Mouse (Mus musculus) kidney, embryonic 15.5 days (tissue): ENCODE measurements around the gene Podn. TPM values are rescaled to one million over a fixed set of nuclear protein-coding genes. Genes with fewer than 3 reads are reported as not detected.
A peak's percentile ranks its signal among the peaks of the same experiment; 100 is the strongest.
"Not testable (repeated sequence)": the region's sequence is repeated elsewhere in the genome, so short reads cannot be mapped to it uniquely, and the experiment has no call there.

Experiments used
- ATAC-seq: fragments of 200-750 bp; cut with Nextera tagmentation; replicated peaks from 2 replicates; pipeline ENCODE4 v1.8.0; 2017; ENCODE audit warnings: moderate TSS enrichment; ENCODE audit not compliant: low FRiP score
- H3K27ac ChIP-seq: fragments of 300-500 bp; sonication (generic); 2 replicates; pipeline ENCODE4 v1.5.1; 2015; ENCODE audit warnings: mild to moderate bottlenecking, inconsistent platforms
- H3K27me3 ChIP-seq: fragments of 300-500 bp; sonication (generic); 2 replicates; pipeline ENCODE4 v1.6.1; 2015; ENCODE audit warnings: inconsistent platforms
- H3K36me3 ChIP-seq: fragments of 300-500 bp; sonication (generic); 2 replicates; pipeline ENCODE4 v1.6.1; 2015; ENCODE audit warnings: inconsistent platforms
- H3K4me1 ChIP-seq: fragments of 300-500 bp; sonication (generic); 2 replicates; pipeline ENCODE4 v1.6.1; 2015; ENCODE audit warnings: inconsistent platforms
- H3K4me2 ChIP-seq: fragments of 300-500 bp; sonication (generic); 2 replicates; pipeline ENCODE4 v1.6.1; 2015; ENCODE audit warnings: moderate library complexity, mild to moderate bottlenecking, inconsistent platforms
- H3K4me3 ChIP-seq: fragments of 300-500 bp; sonication (generic); replicated peaks from 2 replicates; pipeline ENCODE4 v1.5.1; 2015; ENCODE audit warnings: mild to moderate bottlenecking, inconsistent platforms
- H3K9ac ChIP-seq: fragments of 300-500 bp; sonication (generic); 2 replicates; pipeline ENCODE4 v1.6.1; 2015; ENCODE audit warnings: mild to moderate bottlenecking, inconsistent platforms
- H3K9me3 ChIP-seq: fragments of 300-500 bp; sonication (generic); replicated peaks from 2 replicates; pipeline ENCODE4 v1.6.1; 2016; ENCODE audit warnings: inconsistent platforms
- WGBS: fragments of 180-500 bp; shearing (Covaris S2); methylation state at CpG from one replicate; pipeline ENCODE4 v1.1.7; 2015; ENCODE audit warnings: mixed read lengths; 5-methylcytosine and 5-hydroxymethylcytosine counted together
- polyA plus RNA-seq: library from polyadenylated mRNA; unstranded; fragments of >200 nt; fragmentation: Nextera tagmentation; extraction: Ambion mirVana; gene quantifications from 2 replicates; pipeline ENCODE4 v1.2.1, GENCODE M21; 2015

Podn gene
- polyA plus RNA-seq = 0.53 and 1.1 TPM in 2 replicates

GRCm38 (mm10) chr4:108096345-108096744 is at the start of gene Podn:
Gene Podn (minus strand): TSS chr4:108096445.
- no peaks in the 10 kb centered on the region for H3K4me1 ChIP-seq
- no peak within 1 kb of the TSS for H3K4me3 ChIP-seq
- no peaks in the 10 kb centered on the region for H3K9me3 ChIP-seq
- H3K36me3 ChIP-seq = peaks cover 9% of the 10 kb centered on the region
- ATAC-seq = no peak
- H3K9ac ChIP-seq = no peak within 1 kb of the TSS
- H3K4me2 ChIP-seq = no peak within 1 kb of the TSS
- H3K27me3 ChIP-seq = no peaks in the 10 kb centered on the region
- WGBS = 89% methylated on average over 4 of the region's 4 CpGs
- H3K27ac ChIP-seq = no peak within 1 kb of the TSS

- not testable (repeated sequence) for H3K36me3 ChIP-seq, H3K27me3 ChIP-seq, H3K9ac ChIP-seq, H3K4me1 ChIP-seq, H3K4me3 ChIP-seq, ATAC-seq, H3K4me2 ChIP-seq, H3K9me3 ChIP-seq
- 53% methylated on average over 3 of the region's 3 CpGs for WGBS
- H3K27ac ChIP-seq = 0 out of 2 replicates have a peak overlapping the region, but pooled peaks have one; percentile 52
Observed at GRCm38 (mm10) chr4:108145554-108145953, 49.3 kb upstream of the Podn start.

GRCm38 (mm10) chr4:108144880-108145279 is 48.6 kb upstream of the Podn start, which contains the start of gene Scp2:
Gene Scp2 (minus strand): TSS chr4:108144998.
- Histone ChIP-seq H3K4me2 (peak within 1 kb of the TSS; percentile 26), H3K27ac (peak within 1 kb of the TSS; percentile 72), H3K4me1 (no peaks in the 10 kb centered on the region), H3K36me3 (0 out of 2 replicates have a peak, but pooled peaks cover 4% of the 10 kb centered on the region), H3K27me3 (no peaks in the 10 kb centered on the region), H3K4me3 (peak within 1 kb of the TSS; percentile 16), H3K9me3 (peaks cover 6% of the 10 kb centered on the region; the same call in 1 of the 2 replicates), H3K9ac (peak within 1 kb of the TSS; percentile 14; the same call in 1 of the 2 replicates)
- peak; percentile 69; the same call in 1 of the 2 replicates for ATAC-seq
- 71% methylated on average over 1 of the region's 1 CpGs for WGBS

GRCm38 (mm10) chr4:108143778-108144177 is 47.5 kb upstream of the Podn start:
- H3K27ac ChIP-seq = peak overlapping the region; percentile 72; the same call in 1 of the 2 replicates
- peaks cover 6% of the 10 kb centered on the region; the same call in 1 of the 2 replicates for H3K9me3 ChIP-seq
- H3K4me3 ChIP-seq = no peak overlapping the region
- H3K4me2 ChIP-seq = peak overlapping the region; percentile 26
- no peaks in the 10 kb centered on the region for H3K4me1 ChIP-seq
- no peak overlapping the region for H3K9ac ChIP-seq
- no peaks in the 10 kb centered on the region for H3K27me3 ChIP-seq
- 0 out of 2 replicates have a peak, but pooled peaks cover 4% of the 10 kb centered on the region for H3K36me3 ChIP-seq
- no peak for ATAC-seq

- ATAC-seq, H3K27me3 ChIP-seq, H3K4me2 ChIP-seq, H3K4me1 ChIP-seq, H3K4me3 ChIP-seq, H3K36me3 ChIP-seq, H3K9me3 ChIP-seq, H3K9ac ChIP-seq, H3K27ac ChIP-seq: not testable (repeated sequence)
- WGBS = 78% methylated on average over 2 of the region's 2 CpGs
Observed at GRCm38 (mm10) chr4:108143178-108143577, 46.9 kb upstream of the Podn start.

GRCm38 (mm10) chr4:108136938-108137337 is 40.7 kb upstream of the Podn start:
- Histone ChIP-seq H3K9ac (no peak overlapping the region), H3K9me3 (no peaks in the 10 kb centered on the region), H3K4me1 (no peaks in the 10 kb centered on the region), H3K27ac (no peak overlapping the region), H3K36me3 (no peaks in the 10 kb centered on the region), H3K27me3 (no peaks in the 10 kb centered on the region), H3K4me2 (no peak overlapping the region), H3K4me3 (no peak overlapping the region)
- ATAC-seq = no peak
- 87% methylated on average over 5 of the region's 5 CpGs for WGBS

- Histone ChIP-seq H3K27me3 (no peaks in the 10 kb centered on the region), H3K36me3 (no peaks in the 10 kb centered on the region), H3K4me1 (no peaks in the 10 kb centered on the region), H3K9ac (no peak overlapping the region), H3K27ac (no peak overlapping the region), H3K9me3 (no peaks in the 10 kb centered on the region), H3K4me3 (no peak overlapping the region), H3K4me2 (no peak overlapping the region)
- 87% methylated on average over 3 of the region's 3 CpGs for WGBS
- ATAC-seq = no peak
Observed at GRCm38 (mm10) chr4:108130452-108130851, 34.2 kb upstream of the Podn start.

GRCm38 (mm10) chr4:108128339-108128738 is 32.1 kb upstream of the Podn start:
- H3K27me3 ChIP-seq = no peaks in the 10 kb centered on the region
- no peak for ATAC-seq
- no peak overlapping the region for H3K27ac ChIP-seq
- H3K4me1 ChIP-seq = no peaks in the 10 kb centered on the region
- H3K4me3 ChIP-seq = no peak overlapping the region
- H3K36me3 ChIP-seq = no peaks in the 10 kb centered on the region
- no peak overlapping the region for H3K9ac ChIP-seq
- no peak overlapping the region for H3K4me2 ChIP-seq
- WGBS = 97% methylated on average over 2 of the region's 2 CpGs
- no peaks in the 10 kb centered on the region for H3K9me3 ChIP-seq

GRCm38 (mm10) chr4:108127516-108127915 is 31.3 kb upstream of the Podn start:
- Histone ChIP-seq H3K36me3 (no peaks in the 10 kb centered on the region), H3K27me3 (no peaks in the 10 kb centered on the region), H3K9me3 (no peaks in the 10 kb centered on the region), H3K4me3 (no peak overlapping the region), H3K9ac (no peak overlapping the region), H3K4me1 (no peaks in the 10 kb centered on the region), H3K27ac (no peak overlapping the region), H3K4me2 (no peak overlapping the region)
- WGBS = 84% methylated on average over 5 of the region's 5 CpGs
- ATAC-seq = no peak

- H3K36me3 ChIP-seq = no peaks in the 10 kb centered on the region
- H3K4me3 ChIP-seq = no peak overlapping the region
- no peaks in the 10 kb centered on the region for H3K27me3 ChIP-seq
- no peak overlapping the region for H3K4me2 ChIP-seq
- no peak overlapping the region for H3K27ac ChIP-seq
- no peak for ATAC-seq
- no peak overlapping the region for H3K9ac ChIP-seq
- no peaks in the 10 kb centered on the region for H3K9me3 ChIP-seq
- no peaks in the 10 kb centered on the region for H3K4me1 ChIP-seq
- 87% methylated on average over 4 of the region's 4 CpGs for WGBS
Observed at GRCm38 (mm10) chr4:108126260-108126659, 30.0 kb upstream of the Podn start.

GRCm38 (mm10) chr4:108124104-108124503 is 27.9 kb upstream of the Podn start:
- Histone ChIP-seq H3K4me3 (no peak overlapping the region), H3K27me3 (no peaks in the 10 kb centered on the region), H3K4me2 (no peak overlapping the region), H3K9me3 (no peaks in the 10 kb centered on the region), H3K9ac (no peak overlapping the region), H3K4me1 (no peaks in the 10 kb centered on the region), H3K36me3 (no peaks in the 10 kb centered on the region), H3K27ac (no peak overlapping the region)
- 97% methylated on average over 1 of the region's 1 CpGs for WGBS
- ATAC-seq = no peak

GRCm38 (mm10) chr4:108117924-108118876 is 22.0 kb upstream of the Podn start:
- H3K9ac ChIP-seq = peak overlapping the region; percentile 53; the same call in 1 of the 2 replicates
- peaks cover 2% of the 10 kb centered on the region; the same call in 1 of the 2 replicates for H3K4me1 ChIP-seq
- H3K4me2 ChIP-seq = peak overlapping the region; percentile 70
- H3K27ac ChIP-seq = peak overlapping the region; percentile 78
- peak; percentile 94 for ATAC-seq
- no peaks in the 10 kb centered on the region for H3K9me3 ChIP-seq
- no peaks in the 10 kb centered on the region for H3K27me3 ChIP-seq
- WGBS = 14% methylated on average over 45 of the region's 45 CpGs
- peak overlapping the region; percentile 67 for H3K4me3 ChIP-seq
- no peaks in the 10 kb centered on the region for H3K36me3 ChIP-seq
